Mouse (Mus musculus): ENCODE measurements at regions not wholly inside any gene's neighbourhood (a gene's known extent, or its start where the extent isn't known, plus 50 kb on each side); places are given as distances from the start of the nearest gene placed in this dataset.

DNA sequence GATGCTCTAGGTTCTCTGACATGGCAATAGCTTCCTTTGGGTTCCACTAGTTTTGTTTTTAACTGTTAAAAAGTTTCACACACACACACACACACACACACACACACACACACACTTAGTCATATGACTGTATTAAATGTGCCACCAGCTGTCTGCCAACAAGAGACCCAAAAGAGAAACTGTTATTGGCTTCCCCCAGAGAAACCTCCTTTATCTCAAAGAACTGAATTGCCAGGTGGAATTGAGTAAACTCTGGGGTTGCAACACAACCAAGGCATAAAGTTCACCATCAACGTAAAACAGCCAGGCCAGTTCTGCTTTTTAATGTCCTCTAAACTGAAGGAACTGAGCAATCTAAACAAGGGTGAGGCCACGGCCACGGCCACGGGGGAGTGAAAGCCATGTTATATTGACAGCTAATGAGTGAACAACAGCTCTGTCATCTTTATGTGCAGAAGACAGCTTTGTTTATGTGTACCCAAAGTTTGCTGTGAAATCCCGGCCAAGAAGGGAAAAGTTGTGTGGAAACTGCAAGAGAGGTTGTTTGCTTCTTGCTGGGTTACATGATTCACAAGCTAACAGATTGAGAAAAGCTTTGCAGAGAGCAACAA is 69.3 kb downstream of the Btg1 start:
- no peaks in the 10 kb centered on the region; the same call in 1 of the 2 replicates for H3K4me1 ChIP-seq
- H3K27me3 ChIP-seq, result no peaks in the 10 kb centered on the region
- ATAC-seq (ENCODE audit: insufficient number of reproducible peaks, insufficient read depth, low FRiP score, low TSS enrichment), result no peak
- no peak overlapping the region for H3K4me2 ChIP-seq (replicated peaks)
- WGBS, result 79% methylated on average over 5 of the region's 5 CpGs
- H3K27ac ChIP-seq, result no peak overlapping the region
- no peaks in the 10 kb centered on the region for H3K9me3 ChIP-seq
- H3K36me3 ChIP-seq, result no peaks in the 10 kb centered on the region
- no peak overlapping the region for H3K4me3 ChIP-seq
- H3K9ac ChIP-seq, result no peak overlapping the region

DNA sequence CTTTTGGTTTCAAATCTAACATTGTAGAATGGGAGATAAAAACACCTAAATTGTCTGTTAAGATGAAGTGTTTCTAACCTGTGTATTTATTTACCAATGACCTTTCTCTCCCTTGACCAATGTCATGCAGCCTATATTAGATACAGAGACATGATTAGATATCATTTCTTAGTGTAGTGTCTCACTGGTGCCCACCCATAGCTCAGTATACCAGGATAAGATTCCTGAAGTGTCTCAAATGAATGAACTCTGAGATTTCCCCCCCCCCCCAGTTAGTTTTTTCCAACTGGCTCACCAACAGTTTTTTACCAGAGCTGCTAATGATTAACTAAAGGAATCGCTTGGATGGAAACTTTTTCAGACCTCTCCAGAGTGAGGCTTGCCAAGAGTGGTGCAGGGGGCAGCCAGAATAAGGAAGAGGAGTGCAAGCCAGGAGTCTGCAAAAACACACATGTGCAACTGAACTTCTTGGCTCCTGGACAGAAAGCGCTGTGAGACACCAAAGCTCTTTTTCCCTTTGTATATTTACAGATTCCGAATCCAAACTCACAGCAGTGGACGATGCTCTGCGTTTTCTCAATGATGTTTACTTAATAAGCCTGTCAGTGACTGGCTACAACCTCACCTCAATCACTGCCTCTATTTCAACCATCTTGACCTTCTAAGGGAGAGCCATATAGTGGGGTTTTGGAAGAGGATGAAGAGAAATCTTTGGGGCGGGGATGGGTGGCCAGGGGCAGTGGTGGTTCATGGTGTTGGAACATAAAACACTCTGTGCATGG is 70.0 kb downstream of the Btg1 start:
- ATAC-seq (ENCODE audit: insufficient number of reproducible peaks, insufficient read depth, low FRiP score, low TSS enrichment), result no peak
- Histone ChIP-seq H3K9ac (no peak overlapping the region), H3K9me3 (no peaks in the 10 kb centered on the region), H3K4me2 (replicated peaks) (no peak overlapping the region), H3K36me3 (no peaks in the 10 kb centered on the region), H3K27ac (no peak overlapping the region), H3K4me3 (no peak overlapping the region), H3K4me1 (no peaks in the 10 kb centered on the region; the same call in 1 of the 2 replicates), H3K27me3 (no peaks in the 10 kb centered on the region)
- WGBS, result 68% methylated on average over 6 of the region's 6 CpGs

DNA sequence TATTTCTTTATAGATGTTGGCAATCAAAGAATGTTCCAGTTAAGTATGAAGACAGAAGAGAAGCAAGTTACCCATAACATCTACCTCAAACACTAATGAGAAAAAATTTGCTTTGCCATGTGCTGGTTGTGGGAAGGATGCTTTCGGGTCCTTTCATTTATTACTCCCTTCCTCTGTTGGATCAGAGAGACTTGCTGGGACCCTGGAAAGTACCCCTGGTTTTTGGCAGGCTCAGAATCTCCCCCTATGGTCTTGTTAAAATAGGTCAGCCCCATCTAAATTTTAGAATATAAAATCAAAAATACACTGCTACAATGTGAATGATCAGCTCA is 70.6 kb downstream of the Btg1 start:
- WGBS, result 95% methylated on average over 1 of the region's 1 CpGs
- H3K27ac ChIP-seq, result no peak overlapping the region
- H3K36me3 ChIP-seq, result no peaks in the 10 kb centered on the region
- no peak overlapping the region for H3K9ac ChIP-seq
- H3K9me3 ChIP-seq, result no peaks in the 10 kb centered on the region
- no peak overlapping the region for H3K4me2 ChIP-seq (replicated peaks)
- no peak for ATAC-seq (ENCODE audit: insufficient number of reproducible peaks, insufficient read depth, low FRiP score, low TSS enrichment)
- no peaks in the 10 kb centered on the region; the same call in 1 of the 2 replicates for H3K4me1 ChIP-seq
- H3K4me3 ChIP-seq, result no peak overlapping the region
- H3K27me3 ChIP-seq, result no peaks in the 10 kb centered on the region

DNA sequence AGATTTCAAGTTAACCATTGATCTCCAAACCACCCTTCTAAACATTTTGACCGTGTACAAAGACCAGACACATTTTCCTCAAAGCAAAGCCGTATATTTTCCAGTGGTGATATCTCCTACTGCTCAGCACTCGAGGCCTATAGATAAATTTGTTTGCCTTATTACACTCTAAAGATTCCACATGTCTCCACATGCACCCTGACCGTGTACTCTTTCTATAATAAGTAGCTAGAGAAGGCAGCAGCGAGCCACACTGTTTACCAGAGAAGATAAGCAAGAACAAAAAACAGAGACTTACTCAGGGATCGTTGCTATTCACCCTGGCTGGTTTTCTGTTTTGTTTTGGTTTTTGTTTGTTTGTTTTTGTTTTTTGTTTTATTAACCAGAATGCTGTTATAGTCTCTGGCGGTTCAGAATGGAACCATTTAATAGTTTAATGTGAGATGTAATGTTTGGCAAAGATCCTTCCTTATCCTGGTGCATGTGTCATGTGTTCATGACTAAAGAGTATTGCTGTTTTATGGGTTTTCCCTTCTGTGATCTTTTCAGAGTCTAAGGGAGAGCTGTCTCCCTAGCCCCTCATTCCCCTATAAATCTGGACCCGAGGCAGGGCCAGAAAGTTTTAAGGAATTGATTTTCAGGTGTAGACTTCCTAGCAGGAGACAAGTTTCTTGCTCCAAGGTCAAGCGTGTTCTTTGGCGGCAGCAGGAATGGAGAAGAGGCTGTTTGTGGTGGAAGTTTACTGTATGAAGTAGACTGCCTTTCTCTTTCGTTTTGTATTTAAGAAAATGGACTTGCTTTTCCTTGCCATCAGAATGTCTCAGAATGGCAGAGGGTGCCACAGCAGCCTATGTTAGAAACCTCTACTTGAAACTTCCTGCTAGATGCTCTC is 73.4 kb downstream of the Btg1 start:
- no peak overlapping the region for H3K4me3 ChIP-seq
- H3K36me3 ChIP-seq, result no peaks in the 10 kb centered on the region
- H3K4me2 ChIP-seq (replicated peaks), result no peak overlapping the region
- no peak overlapping the region for H3K9ac ChIP-seq
- H3K4me1 ChIP-seq, result no peaks in the 10 kb centered on the region; the same call in 1 of the 2 replicates
- no peak for ATAC-seq (ENCODE audit: insufficient number of reproducible peaks, insufficient read depth, low FRiP score, low TSS enrichment)
- H3K27ac ChIP-seq, result no peak overlapping the region
- WGBS, result 77% methylated on average over 11 of the region's 11 CpGs
- H3K27me3 ChIP-seq, result no peaks in the 10 kb centered on the region
- H3K9me3 ChIP-seq, result no peaks in the 10 kb centered on the region

DNA sequence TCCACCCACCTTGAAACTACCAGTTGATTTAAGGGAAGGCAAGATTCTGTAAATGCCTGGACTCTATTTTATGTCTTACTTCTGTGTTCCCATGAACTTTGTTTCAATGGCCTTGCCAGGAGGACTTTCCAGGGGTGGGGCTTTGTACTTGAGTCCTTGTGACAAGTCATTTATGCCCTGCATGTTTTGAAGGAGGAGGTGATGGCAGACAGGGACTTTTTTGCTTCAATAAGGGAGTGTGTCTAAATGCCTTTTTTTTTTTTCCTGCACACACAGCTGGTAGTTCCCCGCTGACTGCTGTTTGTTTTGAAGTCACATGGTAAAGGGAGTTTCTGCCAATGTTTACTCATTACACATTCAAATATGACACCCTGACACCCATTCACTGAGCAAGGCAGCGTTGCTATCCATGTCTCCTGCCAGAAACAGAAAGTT is 74.1 kb downstream of the Btg1 start:
- no peak overlapping the region for H3K27ac ChIP-seq
- no peaks in the 10 kb centered on the region for H3K27me3 ChIP-seq
- H3K36me3 ChIP-seq, result no peaks in the 10 kb centered on the region
- no peaks in the 10 kb centered on the region for H3K9me3 ChIP-seq
- no peak for ATAC-seq (ENCODE audit: insufficient number of reproducible peaks, insufficient read depth, low FRiP score, low TSS enrichment)
- no peak overlapping the region for H3K9ac ChIP-seq
- H3K4me1 ChIP-seq, result no peaks in the 10 kb centered on the region; the same call in 1 of the 2 replicates
- H3K4me2 ChIP-seq (replicated peaks), result no peak overlapping the region
- WGBS, result 64% methylated on average over 2 of the region's 2 CpGs
- H3K4me3 ChIP-seq, result no peak overlapping the region

GRCm38 (mm10) chr10:96691319-96691870 is 74.6 kb downstream of the Btg1 start:
- Histone ChIP-seq H3K4me2 (replicated peaks) (no peak overlapping the region), H3K9me3 (no peaks in the 10 kb centered on the region)
- no peak for ATAC-seq (ENCODE audit: insufficient number of reproducible peaks, insufficient read depth, low FRiP score, low TSS enrichment)

GRCm38 (mm10) chr10:96692821-96693220 is 76.0 kb downstream of the Btg1 start:
- Histone ChIP-seq H3K4me1 (no peaks in the 10 kb centered on the region), H3K36me3 (no peaks in the 10 kb centered on the region)

More at GRCm38 (mm10) chr10:96691319-96691870, 74.6 kb downstream of the Btg1 start:
- 82% methylated on average over 6 of the region's 6 CpGs for WGBS
- Histone ChIP-seq H3K27me3 (no peaks in the 10 kb centered on the region), H3K27ac (no peak overlapping the region), H3K4me1 (no peaks in the 10 kb centered on the region; the same call in 1 of the 2 replicates), H3K4me3 (no peak overlapping the region), H3K36me3 (no peaks in the 10 kb centered on the region), H3K9ac (no peak overlapping the region)

DNA sequence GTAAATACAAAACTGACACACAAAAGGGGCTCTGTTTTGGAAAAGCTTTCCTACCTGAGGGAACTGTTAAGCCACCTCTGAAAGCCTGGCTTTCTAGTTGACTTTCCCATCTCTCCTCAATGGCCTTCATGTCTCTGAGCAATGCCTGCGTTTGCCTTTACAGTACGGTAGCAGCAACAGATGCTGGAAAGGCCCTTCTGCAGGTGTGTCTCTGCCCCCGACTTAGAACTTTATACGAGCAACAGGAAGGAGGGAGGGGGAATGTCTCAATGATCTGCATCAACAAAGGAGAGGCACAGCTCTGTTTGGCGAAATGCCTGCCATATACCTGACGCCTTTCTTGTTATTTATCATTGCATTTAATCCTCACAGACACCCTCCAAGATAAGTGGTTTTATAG is 77.0 kb downstream of the Btg1 start:
- ATAC-seq (ENCODE audit: insufficient number of reproducible peaks, insufficient read depth, low FRiP score, low TSS enrichment), result no peak
- WGBS, result 77% methylated on average over 6 of the region's 6 CpGs
- no peaks in the 10 kb centered on the region for H3K4me1 ChIP-seq
- no peaks in the 10 kb centered on the region for H3K9me3 ChIP-seq
- H3K4me3 ChIP-seq, result no peak overlapping the region
- no peak overlapping the region for H3K9ac ChIP-seq
- H3K36me3 ChIP-seq, result no peaks in the 10 kb centered on the region
- H3K27me3 ChIP-seq, result no peaks in the 10 kb centered on the region
- no peak overlapping the region for H3K4me2 ChIP-seq (replicated peaks)
- no peak overlapping the region for H3K27ac ChIP-seq

More at GRCm38 (mm10) chr10:96692821-96693220, 76.0 kb downstream of the Btg1 start:
- no peak overlapping the region for H3K4me3 ChIP-seq
- H3K27me3 ChIP-seq, result no peaks in the 10 kb centered on the region
- H3K27ac ChIP-seq, result no peak overlapping the region
- WGBS, result 83% methylated on average over 7 of the region's 7 CpGs
- no peak overlapping the region for H3K9ac ChIP-seq
- ATAC-seq (ENCODE audit: insufficient number of reproducible peaks, insufficient read depth, low FRiP score, low TSS enrichment), result no peak
- no peaks in the 10 kb centered on the region for H3K9me3 ChIP-seq
- H3K4me2 ChIP-seq (replicated peaks), result no peak overlapping the region

- no peaks in the 10 kb centered on the region for H3K4me1 ChIP-seq
- 95% methylated on average over 7 of the region's 7 CpGs for WGBS
- no peak overlapping the region for H3K9ac ChIP-seq
- H3K9me3 ChIP-seq, result no peaks in the 10 kb centered on the region
- H3K36me3 ChIP-seq, result no peaks in the 10 kb centered on the region
- no peak for ATAC-seq (ENCODE audit: insufficient number of reproducible peaks, insufficient read depth, low FRiP score, low TSS enrichment)
- no peak overlapping the region for H3K4me2 ChIP-seq (replicated peaks)
- no peak overlapping the region for H3K27ac ChIP-seq
- H3K4me3 ChIP-seq, result no peak overlapping the region
- H3K27me3 ChIP-seq, result no peaks in the 10 kb centered on the region
Measured at GRCm38 (mm10) chr10:96696571-96696970, 79.8 kb downstream of the Btg1 start.

DNA sequence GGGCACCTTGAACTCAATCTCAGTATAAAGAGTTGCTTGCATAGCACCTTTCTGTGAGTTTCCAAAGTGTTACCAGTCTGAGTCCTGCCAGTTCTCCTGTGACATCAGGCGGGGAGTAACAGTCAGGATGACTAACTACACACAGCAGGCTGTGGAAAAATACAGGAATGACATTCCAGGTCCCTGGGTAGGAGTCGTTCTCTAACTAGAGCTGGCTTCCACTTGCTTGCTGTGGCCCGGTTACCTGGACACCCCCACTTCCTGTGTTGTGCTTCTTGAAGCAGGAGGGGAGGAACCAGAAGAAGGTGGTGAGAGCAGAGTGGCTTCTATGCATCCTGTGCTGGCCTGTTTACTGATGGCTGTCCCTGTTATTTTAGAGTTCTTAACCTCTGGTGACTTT is 81.0 kb downstream of the Btg1 start:
- no peak overlapping the region for H3K4me3 ChIP-seq
- H3K9ac ChIP-seq, result no peak overlapping the region
- H3K9me3 ChIP-seq, result no peaks in the 10 kb centered on the region
- no peaks in the 10 kb centered on the region for H3K27me3 ChIP-seq
- no peak overlapping the region for H3K4me2 ChIP-seq (replicated peaks)
- no peak for ATAC-seq (ENCODE audit: insufficient number of reproducible peaks, insufficient read depth, low FRiP score, low TSS enrichment)
- no peaks in the 10 kb centered on the region for H3K4me1 ChIP-seq
- no peak overlapping the region for H3K27ac ChIP-seq
- H3K36me3 ChIP-seq, result no peaks in the 10 kb centered on the region
- 66% methylated on average over 3 of the region's 3 CpGs for WGBS

DNA sequence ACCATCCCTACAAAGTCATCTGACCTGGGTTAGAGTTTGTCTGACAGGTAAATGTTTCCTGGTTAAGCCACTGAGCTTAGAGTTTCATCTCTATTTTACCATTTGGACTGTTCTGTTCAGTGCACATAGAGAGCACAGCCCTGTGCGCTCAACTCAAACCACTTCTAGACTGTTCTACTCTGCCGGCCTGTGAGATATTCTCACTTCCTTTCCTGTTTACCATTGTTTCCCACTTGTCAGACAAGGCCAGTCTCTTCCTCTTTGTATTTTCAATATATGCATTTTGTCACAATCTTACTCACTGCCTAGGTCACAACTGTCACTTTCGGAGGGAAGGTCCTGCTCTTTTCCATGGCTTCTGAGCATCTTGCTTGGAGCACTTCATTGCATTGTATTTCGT is 89.8 kb downstream of the Btg1 start:
- H3K9ac ChIP-seq, result no peak overlapping the region
- no peak for ATAC-seq (ENCODE audit: insufficient number of reproducible peaks, insufficient read depth, low FRiP score, low TSS enrichment)
- H3K4me3 ChIP-seq, result no peak overlapping the region
- H3K4me1 ChIP-seq, result no peaks in the 10 kb centered on the region
- no peaks in the 10 kb centered on the region for H3K36me3 ChIP-seq
- H3K27me3 ChIP-seq, result no peaks in the 10 kb centered on the region
- WGBS, result 89% methylated on average over 4 of the region's 4 CpGs
- H3K27ac ChIP-seq, result no peak overlapping the region
- no peaks in the 10 kb centered on the region; the same call in 1 of the 2 replicates for H3K9me3 ChIP-seq
- H3K4me2 ChIP-seq (replicated peaks), result no peak overlapping the region

All from embryonic facial prominence, embryonic 12.5 days (tissue).